In the genomic region with DNA sequence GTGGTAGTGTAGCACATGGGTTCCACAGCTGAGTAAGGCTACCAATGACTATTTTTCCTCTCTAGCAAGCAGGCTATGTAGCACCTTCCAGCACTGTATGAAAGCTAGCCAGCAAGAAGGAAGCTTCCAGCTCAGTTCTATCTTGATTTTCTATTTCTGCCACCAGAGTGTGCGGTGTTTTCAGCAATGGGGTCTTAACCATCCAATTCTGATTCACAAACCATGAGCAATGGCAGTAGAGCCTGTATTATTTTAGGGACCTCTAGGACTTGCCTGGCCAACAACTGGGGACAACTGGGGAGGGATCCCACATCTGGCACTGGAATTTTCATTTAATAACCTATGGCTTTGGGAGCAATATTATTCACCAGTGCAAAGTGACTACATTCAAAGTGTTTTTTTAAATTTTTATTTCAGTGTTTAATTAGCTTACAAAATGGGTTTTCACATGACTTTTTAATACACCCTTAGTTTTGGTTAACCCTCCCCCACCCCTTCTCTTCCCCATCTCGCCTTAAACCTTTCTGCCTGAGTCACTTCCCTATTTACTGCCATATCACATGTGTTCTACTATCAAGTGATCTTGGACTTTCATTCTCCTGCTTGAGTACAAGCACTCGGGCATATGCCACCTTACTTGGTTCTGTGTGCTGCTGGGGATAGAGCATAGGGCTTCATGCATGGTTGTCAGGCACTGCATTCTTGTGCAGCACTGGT, we compare ENCODE assay signal across 12 mouse cellular contexts. TPM values are rescaled to one million over a fixed set of nuclear protein-coding genes. Genes with fewer than 3 reads are reported as not detected.
DNase-seq lines count a peak whose midpoint lies in the region; ATAC-seq and TF ChIP-seq lines count a peak whose summit lies in the region.
"Had no signal": no experiment of that assay in that cellular context is flagged by ENCODE, and none has a peak within 500 bp of the region (broad histone marks: within the 10 kb centered on the region; RNA-seq: fewer than 3 reads in every experiment).

No protein-coding gene starts in this region.

- peak; percentile 9 for DNase-seq in kidney, postnatal 0 days (ENCODE audit: low spot score)
- no peak for DNase-seq in kidney, adult 11 months
- no peak for DNase-seq in right cerebral cortex, adult 18-20 months
- no peak for DNase-seq in layer of hippocampus, postnatal 10 days (ENCODE audit: low spot score in 2 of 2)
- DNase-seq in adrenal gland, postnatal 10 days = no peak
- DNase-seq: right cerebral cortex, postnatal 14 days had no signal

- peaks cover 9% of the 10 kb centered on the region; the same call in 1 of the 2 replicates for H3K4me1 ChIP-seq in kidney, postnatal 0 days (replicated peaks; ENCODE audit: insufficient read depth, low read length)
- peaks cover 8% of the 10 kb centered on the region for H3K4me1 ChIP-seq in bone marrow, adult 2 months (ENCODE audit: control insufficient read depth, insufficient read depth, low read length)
- H3K4me1 ChIP-seq in liver, embryonic 15.5 days (replicated peaks) = peaks cover 26% of the 10 kb centered on the region
- H3K4me1 ChIP-seq in stomach, embryonic 15.5 days = 0 out of 2 replicates have a peak, but pooled peaks cover 3% of the 10 kb centered on the region
- H3K4me1 ChIP-seq: midbrain, embryonic 12.5 days; neural tube, embryonic 12.5 days had no signal

- TF ChIP-seq CTCF in kidney, postnatal 0 days (IDR thresholded peaks at IDR 0.05; ENCODE audit: low read depth) = no peak
- TF ChIP-seq CTCF in bone marrow, adult 2 months (IDR thresholded peaks at IDR 0.05; ENCODE audit: control insufficient read depth, insufficient read depth, low read length) = no peak

- H3K4me2 ChIP-seq in kidney, postnatal 0 days (ENCODE audit: low read length) = no peak overlapping the region
- peak overlapping the region; percentile 35; the same call in 1 of the 2 replicates for H3K4me2 ChIP-seq in liver, embryonic 15.5 days
- 0 out of 2 replicates have a peak overlapping the region, but pooled peaks have one; percentile 2 for H3K4me2 ChIP-seq in stomach, embryonic 15.5 days
- H3K4me2 ChIP-seq: midbrain, embryonic 12.5 days; neural tube, embryonic 12.5 days had no signal

- no peak overlapping the region for H3K9ac ChIP-seq in kidney, postnatal 0 days (ENCODE audit: low read depth, low read length)
- H3K9ac ChIP-seq in liver, embryonic 15.5 days = no peak overlapping the region
- no peak overlapping the region for H3K9ac ChIP-seq in stomach, embryonic 15.5 days
- H3K9ac ChIP-seq: liver, embryonic 14.5 days; midbrain, embryonic 12.5 days; neural tube, embryonic 12.5 days had no signal

- no peak overlapping the region for H3K27ac ChIP-seq in kidney, postnatal 0 days
- peak overlapping the region; percentile 83 for H3K27ac ChIP-seq in bone marrow, adult 2 months (ENCODE audit: control insufficient read depth, insufficient read depth, low read depth, low read length, poor library complexity)
- H3K27ac ChIP-seq in liver, embryonic 15.5 days (replicated peaks) = peak overlapping the region; percentile 53; the same call in 1 of the 2 replicates
- no peak overlapping the region for H3K27ac ChIP-seq in stomach, embryonic 15.5 days
- H3K27ac ChIP-seq: liver, embryonic 14.5 days; midbrain, embryonic 12.5 days; neural tube, embryonic 12.5 days had no signal

- no peaks in the 10 kb centered on the region for H3K9me3 ChIP-seq in kidney, postnatal 0 days (replicated peaks; ENCODE audit: low read length)
- H3K9me3 ChIP-seq in liver, embryonic 15.5 days (replicated peaks) = no peaks in the 10 kb centered on the region
- no peaks in the 10 kb centered on the region for H3K9me3 ChIP-seq in stomach, embryonic 15.5 days
- H3K9me3 ChIP-seq: midbrain, embryonic 12.5 days; neural tube, embryonic 12.5 days had no signal

- H3K36me3 ChIP-seq in kidney, postnatal 0 days (ENCODE audit: insufficient read depth, low read length) = no peaks in the 10 kb centered on the region
- no peaks in the 10 kb centered on the region for H3K36me3 ChIP-seq in liver, embryonic 15.5 days (replicated peaks)
- H3K36me3 ChIP-seq in stomach, embryonic 15.5 days = no peaks in the 10 kb centered on the region
- H3K36me3 ChIP-seq: midbrain, embryonic 12.5 days; neural tube, embryonic 12.5 days had no signal

- WGBS in kidney, postnatal 0 days = 72% methylated on average over 3 of the region's 3 CpGs
- WGBS in bone marrow, adult 2 months = 25% methylated on average over 3 of the region's 3 CpGs
- WGBS in liver, embryonic 15.5 days (ENCODE audit: insufficient replicate concordance) = 34% methylated on average over 3 of the region's 3 CpGs
- 72% methylated on average over 3 of the region's 3 CpGs for WGBS in stomach, embryonic 15.5 days

- no peak for ATAC-seq in kidney, postnatal 0 days (replicated peaks; ENCODE audit: low FRiP score, low read depth)
- no peak for ATAC-seq in liver, embryonic 15.5 days (ENCODE audit: insufficient read depth)
- no peak for ATAC-seq in stomach, embryonic 15.5 days (ENCODE audit: insufficient read depth, low FRiP score, low read depth)

- H3K27me3 ChIP-seq in kidney, postnatal 0 days (ENCODE audit: insufficient read depth, low read length) = no peaks in the 10 kb centered on the region
- no peaks in the 10 kb centered on the region for H3K27me3 ChIP-seq in liver, embryonic 15.5 days
- H3K27me3 ChIP-seq in stomach, embryonic 15.5 days (replicated peaks) = no peaks in the 10 kb centered on the region
- H3K27me3 ChIP-seq: midbrain, embryonic 12.5 days; neural tube, embryonic 12.5 days had no signal

- TF ChIP-seq POLR2A in bone marrow, adult 2 months (IDR thresholded peaks at IDR 0.05; ENCODE audit: borderline replicate concordance, control insufficient read depth, low read depth, low read length) = no peak

- no peak overlapping the region for H3K4me3 ChIP-seq in kidney, postnatal 0 days (replicated peaks; ENCODE audit: low read depth, low read length)
- H3K4me3 ChIP-seq in bone marrow, adult 2 months (replicated peaks; ENCODE audit: control insufficient read depth, low read depth, low read length) = peak overlapping the region; percentile 71
- H3K4me3 ChIP-seq in liver, embryonic 15.5 days (replicated peaks) = no peak overlapping the region
- no peak overlapping the region for H3K4me3 ChIP-seq in stomach, embryonic 15.5 days (replicated peaks)
- H3K4me3 ChIP-seq: midbrain, embryonic 12.5 days; neural tube, embryonic 12.5 days had no signal

RNA-seq across cellular contexts. Expression of gene Maea, which starts 16.4 kb away (rescaled TPM):
- polyA plus RNA-seq in kidney, postnatal 0 days (2015; fragmentation: Nextera tagmentation; extraction: Ambion mirVana) = 119 and 125 TPM in 2 replicates
- 20.2 and 32.3 TPM in 2 replicates for polyA plus RNA-seq in bone marrow, adult 2 months (2011; ENCODE audit: insufficient read depth, insufficient read length, low replicate concordance, missing spikeins)
- polyA plus RNA-seq in liver, embryonic 15.5 days (2015; fragmentation: Nextera tagmentation; extraction: Ambion mirVana) = 48.0 and 48.5 TPM in 2 replicates
- polyA plus RNA-seq in stomach, embryonic 15.5 days (2015; fragmentation: Nextera tagmentation; extraction: Ambion mirVana) = 117 and 120 TPM in 2 replicates
- total RNA-seq in layer of hippocampus, postnatal 10 days (2021) = 10 to 100 TPM; 86.7 to 88.9 TPM
- 10 to 100 TPM; 86.8 to 97.7 TPM for total RNA-seq in adrenal gland, postnatal 10 days (2021)

RNA-seq across cellular contexts. Expression of gene Uvssa, which starts 26.6 kb away (rescaled TPM):
- 7.7 and 7.8 TPM in 2 replicates for polyA plus RNA-seq in kidney, postnatal 0 days (2015; fragmentation: Nextera tagmentation; extraction: Ambion mirVana)
- polyA plus RNA-seq in bone marrow, adult 2 months (2011; ENCODE audit: insufficient read depth, insufficient read length, low replicate concordance, missing spikeins) = 7.7 and 8.0 TPM in 2 replicates
- 2.5 and 2.8 TPM in 2 replicates for polyA plus RNA-seq in liver, embryonic 15.5 days (2015; fragmentation: Nextera tagmentation; extraction: Ambion mirVana)
- polyA plus RNA-seq in stomach, embryonic 15.5 days (2015; fragmentation: Nextera tagmentation; extraction: Ambion mirVana) = 8.7 and 9.6 TPM in 2 replicates
- 10 to 100 TPM; 10.5 to 11.8 TPM for total RNA-seq in layer of hippocampus, postnatal 10 days (2021)
- total RNA-seq in adrenal gland, postnatal 10 days (2021) = 10 to 100 TPM in 1 of 2 experiments, 1 to 10 TPM in 1; 8.1 to 14.0 TPM

Comparison
In these comparisons a context has a peak if more than half of its experiments do, and no peak if none do; other contexts are left out.
1. H3K27ac ChIP-seq: peak in bone marrow, adult 2 months (single experiment) and liver, embryonic 15.5 days (single experiment); none in kidney, postnatal 0 days (single experiment) and stomach, embryonic 15.5 days (single experiment).